Mouse (Mus musculus) embryonic facial prominence, embryonic 12.5 days (tissue): ENCODE measurements around the gene Slf2. TPM values are rescaled to one million over a fixed set of nuclear protein-coding genes. Genes with fewer than 3 reads are reported as not detected.

Source experiments
- ATAC-seq: fragments of 200-750 bp; cut with Nextera tagmentation; 2 replicates; pipeline ENCODE4 v1.8.0; 2017; ENCODE audit not compliant: insufficient number of reproducible peaks, insufficient read depth, low FRiP score, low TSS enrichment
- H3K27ac ChIP-seq: fragments of 300-500 bp; sonication (generic); 2 replicates; pipeline ENCODE4 v1.5.1; 2016; ENCODE audit warnings: mild to moderate bottlenecking
- H3K27me3 ChIP-seq: fragments of 300-500 bp; sonication (generic); 2 replicates; pipeline ENCODE4 v1.6.1; 2016; ENCODE audit warnings: mild to moderate bottlenecking, moderate library complexity
- H3K36me3 ChIP-seq: fragments of 300-500 bp; sonication (generic); 2 replicates; pipeline ENCODE4 v1.6.1; 2016; ENCODE audit warnings: mild to moderate bottlenecking
- H3K4me1 ChIP-seq: fragments of 300-500 bp; sonication (generic); 2 replicates; pipeline ENCODE4 v1.6.1; 2016
- H3K4me2 ChIP-seq: fragments of 300-500 bp; sonication (generic); replicated peaks from 2 replicates; pipeline ENCODE4 v1.6.1; 2016; ENCODE audit warnings: mild to moderate bottlenecking, moderate library complexity
- H3K4me3 ChIP-seq: fragments of 300-500 bp; sonication (generic); 2 replicates; pipeline ENCODE4 v1.5.1; 2016; ENCODE audit warnings: mild to moderate bottlenecking
- H3K9ac ChIP-seq: fragments of 300-500 bp; sonication (generic); 2 replicates; pipeline ENCODE4 v1.6.1; 2016; ENCODE audit warnings: mild to moderate bottlenecking, moderate library complexity
- H3K9me3 ChIP-seq: fragments of 300-500 bp; sonication (generic); 2 replicates; pipeline ENCODE4 v1.6.1; 2016; ENCODE audit warnings: mild to moderate bottlenecking, moderate library complexity
- WGBS: fragments of 180-500 bp; shearing (Covaris S2); methylation state at CpG from one replicate; pipeline ENCODE4 v1.1.7; 2016; 5-methylcytosine and 5-hydroxymethylcytosine counted together
- polyA plus RNA-seq: library from polyadenylated mRNA; unstranded; fragments of >200 nt; fragmentation: Nextera tagmentation; extraction: Ambion mirVana; gene quantifications from 2 replicates; pipeline ENCODE4 v1.2.1, GENCODE M21; 2016

Slf2 gene
- polyA plus RNA-seq, 1 experiment from 2014 or later: 51.6 TPM

- H3K27ac ChIP-seq: no peak overlapping the region
- WGBS: 74% methylated on average over 6 of the region's 6 CpGs
- no peak overlapping the region for H3K4me2 ChIP-seq
- H3K4me3 ChIP-seq: no peak overlapping the region
- ATAC-seq: no peak
- no peaks in the 10 kb centered on the region for H3K9me3 ChIP-seq
- peaks cover 28% of the 10 kb centered on the region for H3K4me1 ChIP-seq
- no peaks in the 10 kb centered on the region for H3K27me3 ChIP-seq
- no peak overlapping the region; the same call in 1 of the 2 replicates for H3K9ac ChIP-seq
- H3K36me3 ChIP-seq: peaks cover 6% of the 10 kb centered on the region
These were observed 56.1 kb downstream of the Slf2 start for GRCm38 (mm10) chr19:44987004-44987403.

GRCm38 (mm10) chr19:44987851-44988250, 56.9 kb downstream of the Slf2 start:
- peaks cover 28% of the 10 kb centered on the region for H3K4me1 ChIP-seq
- ATAC-seq: no peak
- no peak overlapping the region for H3K27ac ChIP-seq
- no peaks in the 10 kb centered on the region for H3K9me3 ChIP-seq
- 62% methylated on average over 6 of the region's 6 CpGs for WGBS
- H3K4me2 ChIP-seq: no peak overlapping the region
- no peak overlapping the region for H3K4me3 ChIP-seq
- H3K36me3 ChIP-seq: peaks cover 4% of the 10 kb centered on the region; the same call in 1 of the 2 replicates
- H3K9ac ChIP-seq: no peak overlapping the region
- H3K27me3 ChIP-seq: no peaks in the 10 kb centered on the region

GRCm38 (mm10) chr19:44988321-44988720, 57.4 kb downstream of the Slf2 start:
- Histone ChIP-seq H3K27me3 (no peaks in the 10 kb centered on the region), H3K4me3 (peak overlapping the region; percentile 63), H3K36me3 (peaks cover 6% of the 10 kb centered on the region; the same call in 1 of the 2 replicates), H3K4me1 (peaks cover 28% of the 10 kb centered on the region), H3K27ac (no peak overlapping the region), H3K4me2 (peak overlapping the region; percentile 90), H3K9me3 (no peaks in the 10 kb centered on the region), H3K9ac (peak overlapping the region; percentile 65)
- 28% methylated on average over 9 of the region's 9 CpGs for WGBS
- ATAC-seq: no peak

GRCm38 (mm10) chr19:44988831-44989566, 58.0 kb downstream of the Slf2 start, which contains the start of gene Sema4g:
Sema4g (plus strand) TSS chr19:44989101.
- H3K4me2 ChIP-seq: peak within 1 kb of the TSS; percentile 90
- H3K9ac ChIP-seq: peak within 1 kb of the TSS; percentile 65
- under 1% methylated on average over 54 of the region's 58 CpGs for WGBS
- H3K9me3 ChIP-seq: no peaks in the 10 kb centered on the region
- peak within 1 kb of the TSS; percentile 23; the same call in 1 of the 2 replicates for H3K27ac ChIP-seq
- H3K27me3 ChIP-seq: no peaks in the 10 kb centered on the region
- peaks cover 28% of the 10 kb centered on the region for H3K4me1 ChIP-seq
- peak within 1 kb of the TSS; percentile 63 for H3K4me3 ChIP-seq
- ATAC-seq: peak; percentile 69
- peaks cover 6% of the 10 kb centered on the region; the same call in 1 of the 2 replicates for H3K36me3 ChIP-seq

- peaks cover 28% of the 10 kb centered on the region for H3K4me1 ChIP-seq
- H3K4me3 ChIP-seq: peak overlapping the region; percentile 63
- peak overlapping the region; percentile 90 for H3K4me2 ChIP-seq
- no peak for ATAC-seq
- H3K27me3 ChIP-seq: no peaks in the 10 kb centered on the region
- WGBS: 5% methylated on average over 22 of the region's 22 CpGs
- H3K9me3 ChIP-seq: no peaks in the 10 kb centered on the region
- peaks cover 8% of the 10 kb centered on the region; the same call in 1 of the 2 replicates for H3K36me3 ChIP-seq
- H3K9ac ChIP-seq: peak overlapping the region; percentile 65
- H3K27ac ChIP-seq: peak overlapping the region; percentile 23; the same call in 1 of the 2 replicates
These were observed 58.9 kb downstream of the Slf2 start for GRCm38 (mm10) chr19:44989567-44990495.

- Histone ChIP-seq H3K9ac (0 out of 2 replicates have a peak overlapping the region, but pooled peaks have one; percentile 65), H3K4me3 (no peak overlapping the region), H3K27me3 (no peaks in the 10 kb centered on the region), H3K4me2 (peak overlapping the region; percentile 90; the same call in 1 of the 2 replicates), H3K4me1 (peaks cover 28% of the 10 kb centered on the region), H3K27ac (no peak overlapping the region), H3K36me3 (peaks cover 9% of the 10 kb centered on the region; the same call in 1 of the 2 replicates), H3K9me3 (no peaks in the 10 kb centered on the region)
- 75% methylated on average over 8 of the region's 8 CpGs for WGBS
- no peak for ATAC-seq
These were observed 60.1 kb downstream of the Slf2 start for GRCm38 (mm10) chr19:44991031-44991430.

- Histone ChIP-seq H3K36me3 (peaks cover 14% of the 10 kb centered on the region), H3K27me3 (no peaks in the 10 kb centered on the region), H3K27ac (no peak overlapping the region), H3K4me3 (no peak overlapping the region), H3K4me1 (peaks cover 28% of the 10 kb centered on the region), H3K9me3 (no peaks in the 10 kb centered on the region), H3K4me2 (no peak overlapping the region), H3K9ac (no peak overlapping the region)
- WGBS: 31% methylated on average over 7 of the region's 7 CpGs
- ATAC-seq: no peak
These were observed 61.3 kb downstream of the Slf2 start for GRCm38 (mm10) chr19:44992246-44992645.

- no peaks in the 10 kb centered on the region for H3K9me3 ChIP-seq
- H3K4me2 ChIP-seq: no peak overlapping the region
- H3K9ac ChIP-seq: no peak overlapping the region
- no peaks in the 10 kb centered on the region for H3K27me3 ChIP-seq
- ATAC-seq: no peak
- H3K27ac ChIP-seq: no peak overlapping the region
- WGBS: 58% methylated on average over 7 of the region's 7 CpGs
- no peak overlapping the region for H3K4me3 ChIP-seq
- peaks cover 28% of the 10 kb centered on the region for H3K4me1 ChIP-seq
- peaks cover 19% of the 10 kb centered on the region for H3K36me3 ChIP-seq
These were observed 61.8 kb downstream of the Slf2 start for GRCm38 (mm10) chr19:44992712-44993111.

- Histone ChIP-seq H3K9me3 (no peaks in the 10 kb centered on the region), H3K4me3 (no peak overlapping the region), H3K36me3 (peaks cover 58% of the 10 kb centered on the region), H3K4me1 (no peaks in the 10 kb centered on the region), H3K27ac (no peak overlapping the region), H3K27me3 (no peaks in the 10 kb centered on the region), H3K4me2 (no peak overlapping the region), H3K9ac (no peak overlapping the region)
- 61% methylated on average over 11 of the region's 11 CpGs for WGBS
- no peak for ATAC-seq
These were observed 66.8 kb downstream of the Slf2 start for GRCm38 (mm10) chr19:44997786-44998185.

GRCm38 (mm10) chr19:44999647-45000046, 68.7 kb downstream of the Slf2 start:
- Histone ChIP-seq H3K9me3 (no peaks in the 10 kb centered on the region), H3K27me3 (no peaks in the 10 kb centered on the region), H3K27ac (no peak overlapping the region), H3K36me3 (peaks cover 72% of the 10 kb centered on the region), H3K4me2 (no peak overlapping the region), H3K4me3 (no peak overlapping the region), H3K4me1 (no peaks in the 10 kb centered on the region), H3K9ac (no peak overlapping the region)
- 87% methylated on average over 8 of the region's 8 CpGs for whole genome bisulfite sequencing
- no peak for ATAC-seq

- Histone ChIP-seq H3K27ac (no peak overlapping the region), H3K4me1 (peaks cover 11% of the 10 kb centered on the region), H3K9me3 (no peaks in the 10 kb centered on the region), H3K4me3 (no peak overlapping the region), H3K36me3 (peaks cover 64% of the 10 kb centered on the region), H3K9ac (no peak overlapping the region), H3K4me2 (no peak overlapping the region), H3K27me3 (no peaks in the 10 kb centered on the region)
- WGBS: 69% methylated on average over 3 of the region's 3 CpGs
- ATAC-seq: no peak
These were observed 71.3 kb downstream of the Slf2 start for GRCm38 (mm10) chr19:45002301-45002700.
